Mouse (Mus musculus) stomach, postnatal 0 days (tissue): ENCODE measurements around the gene Nol12.

Source experiments
- CTCF ChIP-seq: IDR thresholded peaks from 2 replicates; pipeline ENCODE4 v1.5.1; 2016; ENCODE audit warnings: antibody characterized with exemption, low read depth, mild to moderate bottlenecking, moderate library complexity
- EP300 ChIP-seq: optimal IDR thresholded peaks from 2 replicates; pipeline ENCODE3; 2016; ENCODE audit warnings: antibody characterized with exemption

- TF ChIP-seq EP300 (no peak), CTCF (no peak)
Measured at GRCm38 (mm10) chr15:78916052-78916826, 18.5 kb upstream of the Nol12 start.
